Mouse (Mus musculus): ENCODE measurements around the gene Wdr93. TPM values are rescaled to one million over a fixed set of nuclear protein-coding genes. Genes with fewer than 3 reads are reported as not detected.

Wdr93 gene
- polyA plus RNA-seq, 1 experiment from 2014 or later: not detected

GRCm38 (mm10) chr7:79729743-79730370, 13.1 kb upstream of the Wdr93 start:
- WGBS: 60% methylated on average over 11 of the region's 11 CpGs
- ATAC-seq (ENCODE audit: insufficient number of reproducible peaks, low FRiP score, low TSS enrichment, low read depth): no peak
- Histone ChIP-seq H3K36me3 (peaks cover under 1% of the 10 kb centered on the region), H3K4me3 (no peak overlapping the region), H3K27ac (no peak overlapping the region), H3K4me1 (0 out of 2 replicates have a peak, but pooled peaks cover 2% of the 10 kb centered on the region), H3K27me3 (0 out of 2 replicates have a peak, but pooled peaks cover 4% of the 10 kb centered on the region), H3K9me3 (no peaks in the 10 kb centered on the region), H3K9ac (no peak overlapping the region), H3K4me2 (no peak overlapping the region)

- Histone ChIP-seq H3K4me3 (no peak overlapping the region), H3K4me2 (no peak overlapping the region), H3K36me3 (peaks cover 3% of the 10 kb centered on the region), H3K27ac (no peak overlapping the region), H3K4me1 (0 out of 2 replicates have a peak, but pooled peaks cover 2% of the 10 kb centered on the region), H3K27me3 (0 out of 2 replicates have a peak, but pooled peaks cover under 1% of the 10 kb centered on the region), H3K9ac (no peak overlapping the region), H3K9me3 (no peaks in the 10 kb centered on the region)
- no peak for ATAC-seq (ENCODE audit: insufficient number of reproducible peaks, low FRiP score, low TSS enrichment, low read depth)
- WGBS: 81% methylated on average over 13 of the region's 13 CpGs
Observed at GRCm38 (mm10) chr7:79731438-79731837, 11.5 kb upstream of the Wdr93 start.

- no peaks in the 10 kb centered on the region for H3K27me3 ChIP-seq
- peaks cover 9% of the 10 kb centered on the region for H3K36me3 ChIP-seq
- H3K9ac ChIP-seq: no peak within 1 kb of the TSS
- ATAC-seq (ENCODE audit: insufficient number of reproducible peaks, low FRiP score, low TSS enrichment, low read depth): no peak
- no peak within 1 kb of the TSS for H3K4me2 ChIP-seq
- WGBS: 58% methylated on average over 4 of the region's 4 CpGs
- no peak within 1 kb of the TSS for H3K27ac ChIP-seq
- no peak within 1 kb of the TSS for H3K4me3 ChIP-seq
- H3K9me3 ChIP-seq: no peaks in the 10 kb centered on the region
- H3K4me1 ChIP-seq: 0 out of 2 replicates have a peak, but pooled peaks cover 2% of the 10 kb centered on the region
Observed at GRCm38 (mm10) chr7:79732622-79733021, 10.3 kb upstream of the Wdr93 start, which contains the start of gene Plin1. Gene Plin1, minus strand, starts transcription at chr7:79732903.

GRCm38 (mm10) chr7:79734563-79734962, 8.4 kb upstream of the Wdr93 start:
- Histone ChIP-seq H3K9ac (no peak overlapping the region), H3K27me3 (no peaks in the 10 kb centered on the region), H3K4me2 (no peak overlapping the region), H3K9me3 (no peaks in the 10 kb centered on the region), H3K4me1 (no peaks in the 10 kb centered on the region), H3K27ac (no peak overlapping the region), H3K4me3 (no peak overlapping the region), H3K36me3 (peaks cover 10% of the 10 kb centered on the region)
- WGBS: 83% methylated on average over 8 of the region's 8 CpGs
- no peak for ATAC-seq (ENCODE audit: insufficient number of reproducible peaks, low FRiP score, low TSS enrichment, low read depth)

GRCm38 (mm10) chr7:79736511-79736910, 6.5 kb upstream of the Wdr93 start:
- Histone ChIP-seq H3K4me1 (no peaks in the 10 kb centered on the region), H3K4me3 (no peak overlapping the region), H3K4me2 (no peak overlapping the region), H3K27me3 (no peaks in the 10 kb centered on the region), H3K9ac (no peak overlapping the region), H3K27ac (no peak overlapping the region), H3K9me3 (no peaks in the 10 kb centered on the region), H3K36me3 (peaks cover 12% of the 10 kb centered on the region)
- no peak for ATAC-seq (ENCODE audit: insufficient number of reproducible peaks, low FRiP score, low TSS enrichment, low read depth)
- 90% methylated on average over 14 of the region's 14 CpGs for WGBS

GRCm38 (mm10) chr7:79738913-79739312, 4.0 kb upstream of the Wdr93 start:
- no peak overlapping the region for H3K4me3 ChIP-seq
- H3K27me3 ChIP-seq: no peaks in the 10 kb centered on the region
- no peak for ATAC-seq (ENCODE audit: insufficient number of reproducible peaks, low FRiP score, low TSS enrichment, low read depth)
- peaks cover 5% of the 10 kb centered on the region; the same call in 1 of the 2 replicates for H3K4me1 ChIP-seq
- H3K27ac ChIP-seq: no peak overlapping the region
- WGBS: 84% methylated on average over 2 of the region's 2 CpGs
- H3K9ac ChIP-seq: no peak overlapping the region
- peaks cover 12% of the 10 kb centered on the region for H3K36me3 ChIP-seq
- no peaks in the 10 kb centered on the region for H3K9me3 ChIP-seq
- no peak overlapping the region for H3K4me2 ChIP-seq

GRCm38 (mm10) chr7:79740279-79740678, 2.7 kb upstream of the Wdr93 start:
- Histone ChIP-seq H3K36me3 (0 out of 2 replicates have a peak, but pooled peaks cover 9% of the 10 kb centered on the region), H3K9ac (no peak overlapping the region), H3K9me3 (no peaks in the 10 kb centered on the region), H3K4me1 (peaks cover 5% of the 10 kb centered on the region; the same call in 1 of the 2 replicates), H3K27ac (no peak overlapping the region), H3K4me2 (no peak overlapping the region), H3K27me3 (no peaks in the 10 kb centered on the region), H3K4me3 (no peak overlapping the region)
- ATAC-seq (ENCODE audit: insufficient number of reproducible peaks, low FRiP score, low TSS enrichment, low read depth): no peak
- 78% methylated on average over 4 of the region's 4 CpGs for WGBS

GRCm38 (mm10) chr7:79742277-79742658, 695 bp upstream of the Wdr93 start:
- no peaks in the 10 kb centered on the region; the same call in 1 of the 2 replicates for H3K27me3 ChIP-seq
- no peaks in the 10 kb centered on the region for H3K9me3 ChIP-seq
- H3K4me3 ChIP-seq: peak overlapping the region; percentile 66
- peak overlapping the region; percentile 92 for H3K4me2 ChIP-seq
- no peak overlapping the region for H3K27ac ChIP-seq
- 15% methylated on average over 11 of the region's 11 CpGs for WGBS
- ATAC-seq (ENCODE audit: insufficient number of reproducible peaks, low FRiP score, low TSS enrichment, low read depth): no peak
- H3K4me1 ChIP-seq: peaks cover 5% of the 10 kb centered on the region; the same call in 1 of the 2 replicates
- H3K36me3 ChIP-seq: 0 out of 2 replicates have a peak, but pooled peaks cover 6% of the 10 kb centered on the region
- H3K9ac ChIP-seq: peak overlapping the region; percentile 60; the same call in 1 of the 2 replicates

GRCm38 (mm10) chr7:79744051-79744450, 1.1 kb downstream of the Wdr93 start:
- Histone ChIP-seq H3K4me1 (peaks cover 5% of the 10 kb centered on the region; the same call in 1 of the 2 replicates), H3K4me2 (no peak overlapping the region), H3K27me3 (no peaks in the 10 kb centered on the region; the same call in 1 of the 2 replicates), H3K9me3 (no peaks in the 10 kb centered on the region), H3K4me3 (no peak overlapping the region), H3K27ac (no peak overlapping the region), H3K9ac (no peak overlapping the region), H3K36me3 (0 out of 2 replicates have a peak, but pooled peaks cover 3% of the 10 kb centered on the region)
- WGBS: 88% methylated on average over 9 of the region's 9 CpGs
- no peak for ATAC-seq (ENCODE audit: insufficient number of reproducible peaks, low FRiP score, low TSS enrichment, low read depth)

- Histone ChIP-seq H3K27me3 (no peaks in the 10 kb centered on the region; the same call in 1 of the 2 replicates), H3K4me1 (peaks cover 5% of the 10 kb centered on the region; the same call in 1 of the 2 replicates), H3K27ac (no peak overlapping the region), H3K36me3 (0 out of 2 replicates have a peak, but pooled peaks cover 2% of the 10 kb centered on the region), H3K4me2 (no peak overlapping the region), H3K4me3 (no peak overlapping the region), H3K9ac (no peak overlapping the region), H3K9me3 (no peaks in the 10 kb centered on the region)
- no peak for ATAC-seq (ENCODE audit: insufficient number of reproducible peaks, low FRiP score, low TSS enrichment, low read depth)
- 79% methylated on average over 5 of the region's 5 CpGs for WGBS
Observed at GRCm38 (mm10) chr7:79744585-79744984, 1.6 kb downstream of the Wdr93 start.

GRCm38 (mm10) chr7:79747659-79748058, 4.7 kb downstream of the Wdr93 start:
- Histone ChIP-seq H3K27ac (no peak overlapping the region), H3K9ac (no peak overlapping the region), H3K4me1 (peaks cover 5% of the 10 kb centered on the region; the same call in 1 of the 2 replicates), H3K4me3 (no peak overlapping the region), H3K9me3 (no peaks in the 10 kb centered on the region), H3K4me2 (no peak overlapping the region), H3K27me3 (no peaks in the 10 kb centered on the region; the same call in 1 of the 2 replicates), H3K36me3 (no peaks in the 10 kb centered on the region)
- 75% methylated on average over 6 of the region's 6 CpGs for WGBS
- ATAC-seq (ENCODE audit: insufficient number of reproducible peaks, low FRiP score, low TSS enrichment, low read depth): no peak

GRCm38 (mm10) chr7:79749511-79749910, 6.5 kb downstream of the Wdr93 start:
- Histone ChIP-seq H3K27me3 (no peaks in the 10 kb centered on the region; the same call in 1 of the 2 replicates), H3K4me1 (no peaks in the 10 kb centered on the region), H3K4me3 (no peak overlapping the region), H3K4me2 (no peak overlapping the region), H3K9ac (no peak overlapping the region), H3K9me3 (no peaks in the 10 kb centered on the region), H3K36me3 (no peaks in the 10 kb centered on the region), H3K27ac (no peak overlapping the region)
- WGBS: 86% methylated on average over 6 of the region's 6 CpGs
- ATAC-seq (ENCODE audit: insufficient number of reproducible peaks, low FRiP score, low TSS enrichment, low read depth): no peak

Measured in limb, embryonic 15.5 days (tissue).